Mouse (Mus musculus) liver, embryonic 16.5 days (tissue): ENCODE data around the gene Prkca. TPM values are rescaled to one million over a fixed set of nuclear protein-coding genes. Genes with fewer than 3 reads are reported as not detected.

Source experiments
- ATAC-seq: fragments of 200-750 bp; cut with Nextera tagmentation; 2 replicates; pipeline ENCODE4 v1.8.0; 2017; ENCODE audit warnings: low read depth, mild to moderate bottlenecking, moderate number of reproducible peaks, moderate library complexity
- H3K27ac ChIP-seq: fragments of 300-500 bp; sonication (generic); 2 replicates; pipeline ENCODE4 v1.5.1; 2014; ENCODE audit warnings: mild to moderate bottlenecking, low read length
- H3K27me3 ChIP-seq: fragments of 300-500 bp; sonication (generic); 2 replicates; pipeline ENCODE4 v1.6.1; 2014; ENCODE audit warnings: low read depth, low read length, mixed read lengths; ENCODE audit not compliant: control insufficient read depth, insufficient read depth
- H3K36me3 ChIP-seq: fragments of 300-500 bp; sonication (generic); 2 replicates; pipeline ENCODE4 v1.6.1; 2014; ENCODE audit warnings: mild to moderate bottlenecking; ENCODE audit not compliant: control insufficient read depth, insufficient read depth
- H3K4me1 ChIP-seq: fragments of 300-500 bp; sonication (generic); 2 replicates; pipeline ENCODE4 v1.6.1; 2014; ENCODE audit warnings: low read depth, low read length, mixed read lengths; ENCODE audit not compliant: control insufficient read depth
- H3K4me2 ChIP-seq: fragments of 300-500 bp; sonication (generic); 2 replicates; pipeline ENCODE4 v1.6.1; 2014; ENCODE audit warnings: low read depth, low read length, mixed read lengths
- H3K4me3 ChIP-seq: fragments of 300-500 bp; sonication (generic); 2 replicates; pipeline ENCODE4 v1.5.1; 2014; ENCODE audit warnings: low read depth, mild to moderate bottlenecking, low read length
- H3K9ac ChIP-seq: fragments of 300-500 bp; sonication (generic); 2 replicates; pipeline ENCODE4 v1.6.1; 2014; ENCODE audit warnings: low read depth, low read length
- H3K9me3 ChIP-seq: fragments of 300-500 bp; sonication (generic); replicated peaks from 2 replicates; pipeline ENCODE4 v1.6.1; 2016; ENCODE audit warnings: low read length; ENCODE audit not compliant: control insufficient read depth
- WGBS: fragments of 180-500 bp; shearing (Covaris S2); extraction: QIAGEN DNeasy Blood & Tissue Kit; methylation state at CpG from one replicate; pipeline ENCODE4 v1.1.7; 2014; ENCODE audit not compliant: insufficient replicate concordance; 5-methylcytosine and 5-hydroxymethylcytosine counted together
- polyA plus RNA-seq: library from polyadenylated mRNA; unstranded; fragments of >200 nt; fragmentation: Nextera tagmentation; extraction: Ambion mirVana; gene quantifications from 2 replicates; pipeline ENCODE4 v1.2.1, GENCODE M21; 2015

The Prkca gene
- polyA plus RNA-seq, 1 experiment from 2014 or later: 3.4 TPM

- H3K4me1 ChIP-seq: no peaks in the 10 kb centered on the region; the same call in none of the 2 replicates
- 25% methylated on average over 2 of the region's 2 CpGs for WGBS
- no peak for ATAC-seq
Measured at GRCm38 (mm10) chr11:108311912-108312311, 31.8 kb downstream of the Prkca start.

GRCm38 (mm10) chr11:108309791-108310190, 33.9 kb downstream of the Prkca start:
- Histone ChIP-seq H3K4me1 (no peaks in the 10 kb centered on the region; the same call in none of the 2 replicates), H3K4me2 (no peak overlapping the region), H3K36me3 (no peaks in the 10 kb centered on the region), H3K4me3 (no peak overlapping the region), H3K27ac (no peak overlapping the region), H3K27me3 (no peaks in the 10 kb centered on the region), H3K9me3 (no peaks in the 10 kb centered on the region), H3K9ac (no peak overlapping the region)
- 57% methylated on average over 5 of the region's 5 CpGs for WGBS
- ATAC-seq: 0 out of 2 replicates have a peak, but pooled peaks have one; percentile 30

More at GRCm38 (mm10) chr11:108311912-108312311, 31.8 kb downstream of the Prkca start:
- H3K4me2 ChIP-seq: no peak overlapping the region
- H3K9ac ChIP-seq: no peak overlapping the region
- H3K9me3 ChIP-seq: no peaks in the 10 kb centered on the region
- no peaks in the 10 kb centered on the region for H3K27me3 ChIP-seq
- H3K4me3 ChIP-seq: no peak overlapping the region
- H3K36me3 ChIP-seq: no peaks in the 10 kb centered on the region
- H3K27ac ChIP-seq: no peak overlapping the region

GRCm38 (mm10) chr11:108308253-108308652, 35.5 kb downstream of the Prkca start:
- no peaks in the 10 kb centered on the region for H3K9me3 ChIP-seq
- H3K4me1 ChIP-seq: no peaks in the 10 kb centered on the region; the same call in none of the 2 replicates
- no peak overlapping the region for H3K4me3 ChIP-seq
- no peak overlapping the region for H3K27ac ChIP-seq
- no peak overlapping the region for H3K9ac ChIP-seq
- 68% methylated on average over 5 of the region's 5 CpGs for WGBS
- no peaks in the 10 kb centered on the region for H3K27me3 ChIP-seq
- no peak for ATAC-seq
- H3K36me3 ChIP-seq: no peaks in the 10 kb centered on the region
- no peak overlapping the region for H3K4me2 ChIP-seq

GRCm38 (mm10) chr11:108307258-108307657, 36.5 kb downstream of the Prkca start:
- no peak overlapping the region for H3K9ac ChIP-seq
- peak; percentile 25; the same call in 1 of the 2 replicates for ATAC-seq
- no peaks in the 10 kb centered on the region for H3K9me3 ChIP-seq
- no peak overlapping the region for H3K27ac ChIP-seq
- H3K4me3 ChIP-seq: no peak overlapping the region
- no peaks in the 10 kb centered on the region; the same call in none of the 2 replicates for H3K4me1 ChIP-seq
- WGBS: 46% methylated on average over 7 of the region's 7 CpGs
- H3K27me3 ChIP-seq: no peaks in the 10 kb centered on the region
- no peak overlapping the region for H3K4me2 ChIP-seq
- no peaks in the 10 kb centered on the region for H3K36me3 ChIP-seq

GRCm38 (mm10) chr11:108303787-108304186, 39.9 kb downstream of the Prkca start:
- no peaks in the 10 kb centered on the region for H3K27me3 ChIP-seq
- H3K4me2 ChIP-seq: no peak overlapping the region
- ATAC-seq: no peak
- 71% methylated on average over 4 of the region's 4 CpGs for WGBS
- H3K27ac ChIP-seq: no peak overlapping the region
- H3K9ac ChIP-seq: no peak overlapping the region
- no peaks in the 10 kb centered on the region; the same call in 1 of the 2 replicates for H3K4me1 ChIP-seq
- no peak overlapping the region for H3K4me3 ChIP-seq
- H3K9me3 ChIP-seq: no peaks in the 10 kb centered on the region
- H3K36me3 ChIP-seq: no peaks in the 10 kb centered on the region

- Histone ChIP-seq H3K9me3 (no peaks in the 10 kb centered on the region), H3K27ac (no peak overlapping the region), H3K4me3 (no peak overlapping the region), H3K9ac (no peak overlapping the region), H3K36me3 (no peaks in the 10 kb centered on the region), H3K4me2 (no peak overlapping the region), H3K4me1 (no peaks in the 10 kb centered on the region), H3K27me3 (no peaks in the 10 kb centered on the region)
- WGBS: 62% methylated on average over 10 of the region's 10 CpGs
- no peak for ATAC-seq
Measured at GRCm38 (mm10) chr11:108301796-108302490, 41.8 kb downstream of the Prkca start.

GRCm38 (mm10) chr11:108301036-108301435, 42.7 kb downstream of the Prkca start:
- no peak overlapping the region for H3K9ac ChIP-seq
- no peaks in the 10 kb centered on the region for H3K27me3 ChIP-seq
- H3K27ac ChIP-seq: no peak overlapping the region
- WGBS: 66% methylated on average over 6 of the region's 6 CpGs
- no peak overlapping the region for H3K4me3 ChIP-seq
- H3K4me1 ChIP-seq: no peaks in the 10 kb centered on the region
- no peak overlapping the region for H3K4me2 ChIP-seq
- H3K9me3 ChIP-seq: no peaks in the 10 kb centered on the region
- ATAC-seq: no peak
- no peaks in the 10 kb centered on the region for H3K36me3 ChIP-seq

- H3K9me3 ChIP-seq: no peaks in the 10 kb centered on the region
- no peaks in the 10 kb centered on the region; the same call in 1 of the 2 replicates for H3K4me1 ChIP-seq
- no peak overlapping the region for H3K27ac ChIP-seq
- WGBS: 64% methylated on average over 1 of the region's 1 CpGs
- no peaks in the 10 kb centered on the region for H3K27me3 ChIP-seq
- no peak overlapping the region for H3K4me3 ChIP-seq
- H3K36me3 ChIP-seq: no peaks in the 10 kb centered on the region
- H3K4me2 ChIP-seq: no peak overlapping the region
- H3K9ac ChIP-seq: no peak overlapping the region
- no peak for ATAC-seq
Measured at GRCm38 (mm10) chr11:108300443-108300842, 43.3 kb downstream of the Prkca start.

GRCm38 (mm10) chr11:108299913-108300312, 43.8 kb downstream of the Prkca start:
- H3K4me1 ChIP-seq: no peaks in the 10 kb centered on the region; the same call in 1 of the 2 replicates
- ATAC-seq: no peak
- WGBS: 81% methylated on average over 10 of the region's 10 CpGs

More at GRCm38 (mm10) chr11:108299913-108300312, 43.8 kb downstream of the Prkca start:
- no peak overlapping the region for H3K9ac ChIP-seq
- no peaks in the 10 kb centered on the region for H3K36me3 ChIP-seq
- H3K4me3 ChIP-seq: no peak overlapping the region
- no peaks in the 10 kb centered on the region for H3K27me3 ChIP-seq
- no peak overlapping the region for H3K27ac ChIP-seq
- H3K9me3 ChIP-seq: no peaks in the 10 kb centered on the region
- H3K4me2 ChIP-seq: no peak overlapping the region
